35 mouse cellular contexts compared by ENCODE assay signal in the genomic region with DNA sequence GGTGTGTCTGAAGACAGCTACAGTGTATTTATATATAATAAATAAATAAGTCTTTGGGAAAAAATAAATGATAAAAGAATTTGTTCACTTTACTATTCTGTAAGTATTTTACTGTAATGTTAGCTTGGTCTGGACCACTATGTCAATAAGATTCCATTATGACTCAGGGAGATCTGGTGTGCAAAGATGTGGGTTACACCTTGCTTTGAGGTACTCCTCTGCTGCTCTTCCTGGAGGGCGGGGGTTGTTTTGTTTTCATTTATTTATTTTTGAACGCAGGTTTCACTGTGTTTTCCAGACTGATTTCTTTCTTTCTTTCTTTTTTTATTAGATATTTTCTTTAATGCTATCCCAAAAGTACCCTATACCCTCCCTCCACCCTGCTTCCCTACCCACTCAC.
"Had no signal": no experiment of that assay in that cellular context is flagged by ENCODE, and none has a peak within 500 bp of the region (broad histone marks: within the 10 kb centered on the region; RNA-seq: fewer than 3 reads in every experiment).

No protein-coding gene starts in this region.

- DNase-seq: heart, postnatal 10 days; heart, postnatal 14 days; heart, postnatal 36 days; heart, postnatal 4 days; kidney, adult 11 months; kidney, adult 18-20 months; kidney, adult 2 months; kidney, adult 8-10 months; kidney, adult 9 months; kidney, postnatal 10 days; kidney, postnatal 14 days; kidney, postnatal 25 days; kidney, postnatal 36 days; kidney, postnatal 4 days; layer of hippocampus, adult 9-11 months; layer of hippocampus, postnatal 36 days had no signal

- H3K9me3 ChIP-seq: heart, embryonic 12.5 days; heart, embryonic 13.5 days; heart, embryonic 15.5 days; hindbrain, embryonic 10.5 days; hindbrain, embryonic 12.5 days; hindbrain, embryonic 13.5 days; hindbrain, embryonic 15.5 days; intestine, embryonic 15.5 days; kidney, embryonic 15.5 days had no signal

- H3K36me3 ChIP-seq: heart, embryonic 12.5 days; heart, embryonic 13.5 days; heart, embryonic 15.5 days; hindbrain, embryonic 10.5 days; hindbrain, embryonic 12.5 days; hindbrain, embryonic 13.5 days; hindbrain, embryonic 15.5 days; intestine, embryonic 15.5 days; kidney, embryonic 15.5 days had no signal

- H3K4me1 ChIP-seq: intestine, embryonic 15.5 days had no signal

- H3K4me3 ChIP-seq: heart, embryonic 12.5 days; heart, embryonic 13.5 days; heart, embryonic 15.5 days; hindbrain, embryonic 10.5 days; hindbrain, embryonic 12.5 days; hindbrain, embryonic 13.5 days; hindbrain, embryonic 15.5 days; intestine, embryonic 15.5 days; kidney, embryonic 15.5 days; layer of hippocampus, adult 2 months; left cerebral cortex, adult 2 months had no signal

- ATAC-seq: hindbrain, embryonic 16.5 days; hindbrain, postnatal 0 days; inflammation-experienced regulatory T-cells, adult 6 months; intestine, embryonic 15.5 days; intestine, embryonic 16.5 days; intestine, postnatal 0 days had no signal

- H3K27ac ChIP-seq: heart, embryonic 13.5 days; heart, embryonic 15.5 days; hindbrain, embryonic 10.5 days; hindbrain, embryonic 12.5 days; hindbrain, embryonic 13.5 days; hindbrain, embryonic 14.5 days; hindbrain, embryonic 15.5 days; hindbrain, postnatal 0 days; intestine, embryonic 15.5 days; kidney, embryonic 15.5 days; kidney, postnatal 0 days; layer of hippocampus, adult 2 months; left cerebral cortex, adult 2 months had no signal

- H3K27me3 ChIP-seq: heart, embryonic 15.5 days; hindbrain, embryonic 12.5 days; hindbrain, embryonic 13.5 days; hindbrain, embryonic 15.5 days; intestine, embryonic 15.5 days had no signal

- H3K4me2 ChIP-seq: heart, embryonic 11.5 days; heart, embryonic 12.5 days; heart, embryonic 13.5 days; heart, embryonic 15.5 days; hindbrain, embryonic 12.5 days; hindbrain, embryonic 13.5 days; hindbrain, embryonic 14.5 days; hindbrain, embryonic 15.5 days; intestine, embryonic 15.5 days; kidney, embryonic 15.5 days had no signal

- H3K9ac ChIP-seq: heart, embryonic 12.5 days; heart, embryonic 13.5 days; heart, embryonic 15.5 days; hindbrain, embryonic 12.5 days; hindbrain, embryonic 13.5 days; hindbrain, embryonic 14.5 days; hindbrain, embryonic 15.5 days; intestine, embryonic 15.5 days; kidney, embryonic 15.5 days had no signal
